Mouse (Mus musculus): ENCODE data around the gene Ggt7. TPM values are rescaled to one million over a fixed set of nuclear protein-coding genes. Genes with fewer than 3 reads are reported as not detected.
"Not testable (repeated sequence)": the region's sequence is repeated elsewhere in the genome, so short reads cannot be mapped to it uniquely, and the experiment has no call there.

The Ggt7 gene
- polyA plus RNA-seq, 1 experiment = not detected

GRCm38 (mm10) chr2:155472671-155473569 lies 45.1 kb downstream of the Ggt7 start:
- Histone ChIP-seq H3K4me3 (ENCODE audit: insufficient read depth, low read depth, low read length) (peak overlapping the region; percentile 93), H3K27ac (replicated peaks; ENCODE audit: low read depth, low read length) (peak overlapping the region; percentile 73), H3K4me1 (ENCODE audit: control insufficient read depth, insufficient read depth, insufficient read length, low read length) (peaks cover 5% of the 10 kb centered on the region; the same call in 1 of the 2 replicates)

GRCm38 (mm10) chr2:155466861-155467260 lies 51.2 kb downstream of the Ggt7 start:
- no peak overlapping the region for H3K27ac ChIP-seq (replicated peaks; ENCODE audit: low read depth, low read length)
- H3K4me3 ChIP-seq (ENCODE audit: insufficient read depth, low read depth, low read length) = no peak overlapping the region
- H3K4me1 ChIP-seq (ENCODE audit: control insufficient read depth, insufficient read depth, insufficient read length, low read length) = peaks cover 5% of the 10 kb centered on the region

GRCm38 (mm10) chr2:155453591-155453990 lies 64.4 kb downstream of the Ggt7 start:
- H3K4me1 ChIP-seq (ENCODE audit: control insufficient read depth, insufficient read depth, insufficient read length, low read length) = peaks cover 5% of the 10 kb centered on the region; the same call in 1 of the 2 replicates
- H3K27ac ChIP-seq (replicated peaks; ENCODE audit: low read depth, low read length) = no peak overlapping the region
- H3K4me3 ChIP-seq (ENCODE audit: insufficient read depth, low read depth, low read length) = no peak overlapping the region

DNA sequence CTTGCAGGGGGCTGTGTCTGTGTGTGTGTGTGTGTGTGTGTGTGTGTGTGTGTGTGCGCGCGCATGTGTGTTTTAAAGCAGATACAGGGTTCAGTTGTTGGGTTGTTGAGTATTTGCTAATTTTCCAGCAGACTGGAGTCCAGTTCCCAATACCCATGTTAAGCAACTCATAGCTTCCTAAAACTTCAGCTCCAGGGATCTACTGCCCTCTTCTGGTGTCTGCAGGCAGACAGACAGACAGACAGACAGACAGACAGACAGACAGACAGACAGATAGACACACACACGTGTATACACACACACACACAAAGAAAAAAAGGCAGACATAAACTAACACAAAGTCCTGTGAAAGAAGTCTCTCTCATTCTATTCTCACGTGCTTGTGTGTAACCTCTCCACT lies 66.8 kb downstream of the Ggt7 start:
- Histone ChIP-seq H3K4me1 (ENCODE audit: control insufficient read depth, insufficient read depth, insufficient read length, low read length) (peaks cover 5% of the 10 kb centered on the region; the same call in 1 of the 2 replicates), H3K4me3 (ENCODE audit: insufficient read depth, low read depth, low read length) (no peak overlapping the region), H3K27ac (replicated peaks; ENCODE audit: low read depth, low read length) (no peak overlapping the region)

DNA sequence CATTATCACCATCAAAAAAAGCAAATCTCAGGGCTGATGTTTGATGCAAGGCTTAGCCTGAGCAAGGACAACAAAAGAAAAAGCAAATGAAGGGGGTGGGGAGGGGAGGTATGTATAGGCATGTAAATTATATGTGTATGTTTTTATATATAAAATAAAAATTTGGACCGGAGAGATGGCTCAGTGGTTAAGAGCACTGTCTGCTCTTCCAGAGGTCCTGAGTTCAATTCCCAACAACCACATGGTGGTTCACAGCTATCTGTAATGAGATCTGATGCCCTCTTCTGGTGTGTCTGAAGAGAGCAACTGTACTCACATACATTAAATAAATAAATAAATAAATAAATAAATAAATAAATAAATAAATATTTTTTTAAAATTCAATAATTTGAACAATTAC lies 70.1 kb downstream of the Ggt7 start:
- H3K27ac ChIP-seq (replicated peaks; ENCODE audit: low read depth, low read length); H3K4me1 ChIP-seq (ENCODE audit: control insufficient read depth, insufficient read depth, insufficient read length, low read length); H3K4me3 ChIP-seq (ENCODE audit: insufficient read depth, low read depth, low read length): not testable (repeated sequence)

DNA sequence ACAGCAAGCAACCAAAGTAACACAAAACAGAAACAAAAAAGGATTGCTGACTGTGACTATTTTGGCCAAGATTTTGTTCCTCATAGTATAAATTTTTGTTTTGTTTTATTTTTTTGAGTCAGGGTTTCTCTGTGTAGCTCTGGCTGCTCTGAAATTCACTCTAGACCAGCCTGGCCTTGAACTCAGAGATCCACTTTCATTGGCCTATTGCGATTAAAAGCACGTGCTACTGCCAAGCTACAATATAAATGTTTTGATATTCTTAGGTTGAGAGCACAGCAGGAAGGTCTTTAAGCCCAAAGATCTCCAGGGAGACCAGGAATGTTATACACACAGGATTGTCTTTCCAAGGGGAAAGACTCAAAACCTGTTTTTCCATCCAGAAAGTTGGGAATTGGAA lies 74.6 kb downstream of the Ggt7 start:
- H3K4me1 ChIP-seq (ENCODE audit: control insufficient read depth, insufficient read depth, insufficient read length, low read length) = peaks cover 10% of the 10 kb centered on the region; the same call in 1 of the 2 replicates
- no peak overlapping the region; the same call in 1 of the 2 replicates for H3K27ac ChIP-seq (replicated peaks; ENCODE audit: low read depth, low read length)
- H3K4me3 ChIP-seq (ENCODE audit: insufficient read depth, low read depth, low read length) = no peak overlapping the region

DNA sequence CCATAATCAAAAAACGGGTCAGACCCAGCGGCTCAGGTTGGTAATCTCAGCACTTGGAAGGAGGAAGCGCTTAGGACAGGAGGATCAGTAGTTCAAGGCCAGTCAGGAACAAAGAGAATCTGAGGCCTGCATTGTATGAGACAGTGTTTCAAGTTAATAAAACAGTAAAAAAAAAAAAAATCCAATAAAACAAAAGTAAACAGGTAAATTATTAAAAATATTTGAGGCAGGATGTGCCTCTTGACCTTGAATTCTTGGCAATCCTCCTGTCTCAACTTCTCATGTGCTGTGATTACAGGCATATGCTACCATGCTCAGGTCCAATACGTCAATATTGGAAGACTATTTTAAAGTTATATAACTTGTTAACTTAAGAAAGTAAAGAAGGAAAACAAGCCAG lies 75.1 kb downstream of the Ggt7 start:
- H3K4me3 ChIP-seq (ENCODE audit: insufficient read depth, low read depth, low read length) = no peak overlapping the region
- peaks cover 10% of the 10 kb centered on the region; the same call in 1 of the 2 replicates for H3K4me1 ChIP-seq (ENCODE audit: control insufficient read depth, insufficient read depth, insufficient read length, low read length)
- H3K27ac ChIP-seq (replicated peaks; ENCODE audit: low read depth, low read length) = no peak overlapping the region

Other genes starting within 250 kb of the Ggt7 start
- 428 and 471 TPM in 2 replicates for gene Map1lc3a, start 241.9 kb downstream of the Ggt7 start, polyA plus RNA-seq (2012; ENCODE audit: insufficient read depth, insufficient read length, missing spikeins)
- gene Pigu, start 160.8 kb downstream of the Ggt7 start, polyA plus RNA-seq (2012; ENCODE audit: insufficient read depth, insufficient read length, missing spikeins) = 19.0 and 20.3 TPM in 2 replicates
- 229 and 288 TPM in 2 replicates for gene Trp53inp2, start 137.2 kb downstream of the Ggt7 start, polyA plus RNA-seq (2012; ENCODE audit: insufficient read depth, insufficient read length, missing spikeins)
- gene Ncoa6, start 44.3 kb downstream of the Ggt7 start, polyA plus RNA-seq (2012; ENCODE audit: insufficient read depth, insufficient read length, missing spikeins) = 11.5 and 13.5 TPM in 2 replicates
- 514 and 528 TPM in 2 replicates for gene Acss2, start 289 bp downstream of the Ggt7 start, polyA plus RNA-seq (2012; ENCODE audit: insufficient read depth, insufficient read length, missing spikeins)
- 15.7 and 25.5 TPM in 2 replicates for gene Gss, start 74.6 kb upstream of the Ggt7 start, polyA plus RNA-seq (2012; ENCODE audit: insufficient read depth, insufficient read length, missing spikeins)
- gene Myh7b, start 93.0 kb upstream of the Ggt7 start, polyA plus RNA-seq (2012; ENCODE audit: insufficient read depth, insufficient read length, missing spikeins) = 0.16 and 1.2 TPM in 2 replicates
- 52.3 and 69.5 TPM in 2 replicates for gene Trpc4ap, start 174.1 kb upstream of the Ggt7 start, polyA plus RNA-seq (2012; ENCODE audit: insufficient read depth, insufficient read length, missing spikeins)
- gene Edem2, start 211.2 kb upstream of the Ggt7 start, polyA plus RNA-seq (2012; ENCODE audit: insufficient read depth, insufficient read length, missing spikeins) = 13.0 and 13.7 TPM in 2 replicates
- not detected in 2 replicates for gene Gm17581, start 217.6 kb upstream of the Ggt7 start, polyA plus RNA-seq (2012; ENCODE audit: insufficient read depth, insufficient read length, missing spikeins)
- gene Procr, start 232.9 kb upstream of the Ggt7 start, polyA plus RNA-seq (2012; ENCODE audit: insufficient read depth, insufficient read length, missing spikeins) = 8.5 and 8.6 TPM in 2 replicates